Comparison of ENCODE assay signal across 21 mouse cellular contexts in genomic region chr1:164079091-164079490, GRCm38 (mm10). TPM values are rescaled to one million over a fixed set of nuclear protein-coding genes. Genes with fewer than 3 reads are reported as not detected.
DNase-seq lines count a peak whose midpoint lies in the region; ATAC-seq and TF ChIP-seq lines count a peak whose summit lies in the region.
"Had no signal": no experiment of that assay in that cellular context is flagged by ENCODE, and none has a peak within 500 bp of the region (broad histone marks: within the 10 kb centered on the region; RNA-seq: fewer than 3 reads in every experiment).

No protein-coding gene starts in this region.

- H3K27me3 ChIP-seq in testis, adult 2 months (ENCODE audit: control insufficient read depth, insufficient read depth, low read length), result no peaks in the 10 kb centered on the region
- H3K27me3 ChIP-seq in kidney, embryonic 14.5 days (ENCODE audit: control insufficient read depth, insufficient read depth, low read length), result no peaks in the 10 kb centered on the region
- H3K27me3 ChIP-seq: CH12.LX; forebrain, embryonic 13.5 days; hindbrain, embryonic 12.5 days had no signal

- H3K4me2 ChIP-seq in kidney, embryonic 14.5 days (replicated peaks; ENCODE audit: low read depth, low read length), result no peak overlapping the region
- H3K4me2 ChIP-seq: forebrain, embryonic 13.5 days; hindbrain, embryonic 12.5 days had no signal

- H3K27ac ChIP-seq in testis, adult 2 months (ENCODE audit: control insufficient read depth, insufficient read depth, low read depth, low read length), result peak overlapping the region; percentile 91
- H3K27ac ChIP-seq in kidney, embryonic 14.5 days (ENCODE audit: low read depth, low read length), result no peak overlapping the region
- H3K27ac ChIP-seq: embryonic facial prominence, embryonic 10.5 days; forebrain, embryonic 13.5 days; hindbrain, embryonic 12.5 days had no signal

- no peak for TF ChIP-seq CTCF in testis, adult 2 months (IDR thresholded peaks at IDR 0.05; ENCODE audit: control insufficient read depth, insufficient read depth, insufficient replicate concordance, low read depth, low read length)

- no peak overlapping the region for H3K9ac ChIP-seq in kidney, embryonic 14.5 days (ENCODE audit: low read depth, low read length)
- H3K9ac ChIP-seq: forebrain, embryonic 13.5 days; forebrain, postnatal 0 days; hindbrain, embryonic 12.5 days had no signal

- H3K4me3 ChIP-seq in testis, adult 2 months (ENCODE audit: control insufficient read depth, low read depth, low read length), result peak overlapping the region; percentile 73
- no peak overlapping the region for H3K4me3 ChIP-seq in kidney, embryonic 14.5 days (ENCODE audit: low read length)
- H3K4me3 ChIP-seq: embryonic facial prominence, embryonic 10.5 days; forebrain, embryonic 13.5 days; hindbrain, embryonic 12.5 days had no signal

- H3K9me3 ChIP-seq in kidney, embryonic 14.5 days (ENCODE audit: control insufficient read depth, low read length), result no peaks in the 10 kb centered on the region
- H3K9me3 ChIP-seq: embryonic facial prominence, embryonic 10.5 days; forebrain, embryonic 13.5 days; hindbrain, embryonic 12.5 days had no signal

- H3K4me1 ChIP-seq in testis, adult 2 months (ENCODE audit: control insufficient read depth, insufficient read depth, low read length), result no peaks in the 10 kb centered on the region
- H3K4me1 ChIP-seq in kidney, embryonic 14.5 days (ENCODE audit: control insufficient read depth, insufficient read depth, low read length), result no peaks in the 10 kb centered on the region
- H3K4me1 ChIP-seq: embryonic facial prominence, embryonic 10.5 days; forebrain, embryonic 13.5 days; hindbrain, embryonic 12.5 days had no signal

- no peaks in the 10 kb centered on the region for H3K36me3 ChIP-seq in testis, adult 2 months (ENCODE audit: control insufficient read depth, insufficient read depth, low read length)
- H3K36me3 ChIP-seq in kidney, embryonic 14.5 days (ENCODE audit: control insufficient read depth, insufficient read depth, low read length), result no peaks in the 10 kb centered on the region
- H3K36me3 ChIP-seq: embryonic facial prominence, embryonic 10.5 days; hindbrain, embryonic 12.5 days had no signal

- 0 out of 2 replicates have a peak, but pooled peaks have one; percentile 16 for ATAC-seq in megakaryocyte-erythroid progenitor cell, adult 5-6 weeks (replicated peaks; ENCODE audit: low FRiP score, low TSS enrichment, poor library complexity, severe bottlenecking)
- no peak for ATAC-seq in kidney, embryonic 14.5 days (ENCODE audit: low FRiP score, low TSS enrichment)
- ATAC-seq: forebrain, embryonic 13.5 days; forebrain, postnatal 0 days; hindbrain, embryonic 16.5 days had no signal

- no peak for DNase-seq in testis, postnatal 10 days (ENCODE audit: low spot score)
- peak; percentile 10 for DNase-seq in R1 (ENCODE audit: low read depth, low spot score)
- DNase-seq in adrenal gland, postnatal 4 days (ENCODE audit: low spot score in 2 of 2), result no peak
- DNase-seq: adrenal gland, postnatal 10 days; cerebellum, adult 2 months; cerebellum, postnatal 10 days; forebrain, postnatal 0 days; gastrocnemius, postnatal 14 days; heart, postnatal 10 days; heart, postnatal 4 days had no signal

- WGBS in kidney, embryonic 14.5 days, result 85% methylated on average over 11 of the region's 11 CpGs

- TF ChIP-seq POLR2A in testis, adult 2 months (IDR thresholded peaks at IDR 0.05; ENCODE audit: control insufficient read depth, low read depth, low read length), result peak; percentile 69; the same call in 1 of the 2 replicates

RNA-seq across cellular contexts. Expression of gene Sell, which starts 17.3 kb away (rescaled TPM):
- polyA plus RNA-seq in testis, adult 2 months (2012; rRNA removed), result 1.3 and 2.2 TPM in 2 replicates
- 5.4 and 8.0 TPM in 2 replicates for total RNA-seq in megakaryocyte-erythroid progenitor cell, adult 5-6 weeks (2014; fragmentation: Nextera tagmentation)
- 15.1 and 20.2 TPM in 2 replicates for total RNA-seq in megakaryocyte-erythroid progenitor cell, adult 5-6 weeks (2017)
- 0.03 and 0.45 TPM in 2 replicates for polyA plus RNA-seq in kidney, embryonic 14.5 days (2014; fragmentation: Nextera tagmentation; extraction: Ambion mirVana)
- total RNA-seq in adrenal gland, postnatal 4 days (2021), result 1 to 10 TPM; 1.1 to 1.7 TPM
- total RNA-seq: CH12.LX; gastrocnemius, adult 18-20 months had no signal
- polyA plus RNA-seq: embryonic facial prominence, embryonic 10.5 days; forebrain, embryonic 13.5 days; heart, embryonic 14.5 days had no signal

RNA-seq across cellular contexts. Expression of gene Sele, which starts 31.1 kb away (rescaled TPM):
- 0.26 and 0.49 TPM in 2 replicates for polyA plus RNA-seq in testis, adult 2 months (2012; rRNA removed)
- not detected in 2 replicates for total RNA-seq in megakaryocyte-erythroid progenitor cell, adult 5-6 weeks (2014; fragmentation: Nextera tagmentation)
- total RNA-seq in megakaryocyte-erythroid progenitor cell, adult 5-6 weeks (2017), result not detected in 2 replicates
- polyA plus RNA-seq in kidney, embryonic 14.5 days (2014; fragmentation: Nextera tagmentation; extraction: Ambion mirVana), result not detected in 2 replicates
- 1 to 10 TPM in 1 of 2 experiments, under 1 TPM in 1; 0.87 to 1.5 TPM for total RNA-seq in adrenal gland, postnatal 4 days (2021)
- total RNA-seq: CH12.LX; forebrain, postnatal 0 days; gastrocnemius, adult 18-20 months; gastrocnemius, postnatal 14 days had no signal
- polyA plus RNA-seq: embryonic facial prominence, embryonic 10.5 days; forebrain, embryonic 13.5 days; forebrain, postnatal 0 days; hindbrain, embryonic 12.5 days; hindbrain, embryonic 16.5 days; intestine, embryonic 14.5 days had no signal

RNA-seq across cellular contexts. Expression of gene Selp, which starts 36.0 kb away (rescaled TPM):
- polyA plus RNA-seq in testis, adult 2 months (2012; rRNA removed), result 1.6 and 3.2 TPM in 2 replicates
- total RNA-seq in megakaryocyte-erythroid progenitor cell, adult 5-6 weeks (2014; fragmentation: Nextera tagmentation), result 0.98 TPM in 1 of 2 replicates, not detected in the other
- total RNA-seq in megakaryocyte-erythroid progenitor cell, adult 5-6 weeks (2017), result 0.04 and 0.38 TPM in 2 replicates
- 0.32 TPM in 1 of 2 replicates, not detected in the other for polyA plus RNA-seq in kidney, embryonic 14.5 days (2014; fragmentation: Nextera tagmentation; extraction: Ambion mirVana)
- total RNA-seq in adrenal gland, postnatal 4 days (2021), result 1 to 10 TPM; 1.2 to 2.5 TPM
- total RNA-seq: forebrain, postnatal 0 days had no signal
- polyA plus RNA-seq: cerebellum, adult 2 months; embryonic facial prominence, embryonic 10.5 days; forebrain, embryonic 13.5 days; forebrain, postnatal 0 days; hindbrain, embryonic 12.5 days; hindbrain, embryonic 16.5 days had no signal
